Mouse (Mus musculus): ENCODE data around the gene Gm15737.

Gm15737 gene

GRCm38 (mm10) chr6:92869089-92869581 is at the start of gene Gm15737:
TSS of gene Gm15737 (plus strand) at chr6:92869357.
- TF ChIP-seq GATA4 (IDR thresholded peaks at IDR 0.05; ENCODE audit: insufficient replicate concordance, low read length): no peak

DNA sequence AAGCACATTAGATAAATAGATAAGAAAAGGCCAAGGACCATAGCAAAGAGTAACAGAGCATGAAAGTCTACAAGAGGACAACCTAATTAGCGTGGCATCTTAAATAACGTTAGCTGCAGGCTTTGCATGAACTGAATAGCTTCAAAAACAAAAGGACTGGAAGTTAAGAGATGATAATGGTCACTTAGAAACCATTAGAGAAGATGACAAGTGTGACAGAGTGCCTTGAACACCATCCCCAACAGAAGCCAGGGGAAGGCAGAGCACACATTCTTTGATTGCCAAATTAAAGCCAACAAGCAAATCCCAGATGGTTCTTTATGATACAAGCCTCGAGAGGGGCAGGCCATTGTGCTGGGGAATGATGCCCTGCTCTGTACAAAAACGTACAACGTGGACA is 47.6 kb upstream of the Gm15737 start:
- TF ChIP-seq GATA4 (IDR thresholded peaks at IDR 0.05; ENCODE audit: insufficient replicate concordance, low read length): no peak

- no peak for TF ChIP-seq GATA4 (IDR thresholded peaks at IDR 0.05; ENCODE audit: insufficient replicate concordance, low read length)
Measured at GRCm38 (mm10) chr6:92822006-92822405, 47.2 kb upstream of the Gm15737 start.

DNA sequence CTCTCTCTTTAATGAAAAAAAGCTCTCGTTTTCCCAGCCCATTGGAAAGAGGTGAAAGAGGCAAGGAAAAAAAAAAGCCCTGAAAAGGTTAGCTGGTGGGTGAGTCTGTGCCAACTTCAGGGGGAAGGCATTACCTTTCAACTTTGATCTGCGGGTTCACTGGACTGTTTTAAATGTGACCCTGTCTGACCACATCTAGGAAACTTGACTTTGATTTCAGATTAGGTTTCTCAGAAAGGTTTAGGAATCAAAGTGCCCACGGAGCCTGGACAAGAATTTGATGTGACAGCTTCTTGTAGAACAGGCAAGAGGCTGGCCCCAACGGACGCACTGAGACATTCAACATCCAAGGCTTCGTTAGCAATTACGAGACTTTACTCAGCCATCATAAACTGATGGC is 45.2 kb upstream of the Gm15737 start:
- TF ChIP-seq GATA4 (IDR thresholded peaks at IDR 0.05; ENCODE audit: insufficient replicate concordance, low read length): no peak

DNA sequence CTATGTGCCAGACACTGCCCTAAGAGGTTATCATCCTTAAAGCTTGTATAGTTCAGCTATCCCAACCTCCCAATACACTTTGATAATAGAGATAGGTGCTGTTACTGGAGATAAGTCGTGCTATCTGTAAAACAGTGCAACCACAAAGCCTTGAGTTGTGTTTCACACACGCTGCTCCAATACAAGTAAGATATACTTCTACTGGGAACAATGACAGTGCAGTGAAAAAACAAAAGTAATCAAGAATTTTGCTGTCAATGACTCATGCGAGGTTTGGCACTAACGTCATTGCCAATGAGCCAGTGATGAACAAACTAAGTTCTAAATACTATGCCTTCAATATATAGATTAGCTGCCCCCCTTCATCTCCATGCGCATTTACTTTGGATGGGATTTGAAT is 42.6 kb upstream of the Gm15737 start:
- no peak for TF ChIP-seq GATA4 (IDR thresholded peaks at IDR 0.05; ENCODE audit: insufficient replicate concordance, low read length)

- TF ChIP-seq GATA4 (IDR thresholded peaks at IDR 0.05; ENCODE audit: insufficient replicate concordance, low read length): no peak; the same call in 1 of the 2 replicates
Measured at GRCm38 (mm10) chr6:92827360-92827759, 41.8 kb upstream of the Gm15737 start.

GRCm38 (mm10) chr6:92829148-92829547 is 40.0 kb upstream of the Gm15737 start:
- no peak for TF ChIP-seq GATA4 (IDR thresholded peaks at IDR 0.05; ENCODE audit: insufficient replicate concordance, low read length)

DNA sequence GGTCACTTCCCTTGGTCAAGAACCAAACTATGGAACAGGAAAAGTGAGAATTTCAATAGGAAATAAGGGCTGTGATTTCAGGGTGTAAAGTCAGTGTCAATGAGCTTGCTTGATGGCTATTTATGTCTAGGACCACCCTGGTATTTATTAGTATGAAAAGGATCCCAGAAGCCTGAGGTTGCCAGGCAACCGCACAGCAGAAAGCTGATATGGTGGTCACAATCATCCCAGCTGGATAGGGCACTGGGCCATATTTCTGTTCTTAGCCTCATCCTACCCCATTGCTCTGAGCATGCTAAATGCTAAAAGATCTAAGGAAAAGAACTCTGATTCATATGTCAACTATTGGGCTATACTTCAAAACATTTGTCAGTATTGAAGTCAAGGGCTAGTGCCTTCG is 38.1 kb upstream of the Gm15737 start:
- TF ChIP-seq GATA4 (IDR thresholded peaks at IDR 0.05; ENCODE audit: insufficient replicate concordance, low read length): no peak

GRCm38 (mm10) chr6:92842000-92842399 is 27.2 kb upstream of the Gm15737 start:
- no peak for TF ChIP-seq GATA4 (IDR thresholded peaks at IDR 0.05; ENCODE audit: insufficient replicate concordance, low read length)

DNA sequence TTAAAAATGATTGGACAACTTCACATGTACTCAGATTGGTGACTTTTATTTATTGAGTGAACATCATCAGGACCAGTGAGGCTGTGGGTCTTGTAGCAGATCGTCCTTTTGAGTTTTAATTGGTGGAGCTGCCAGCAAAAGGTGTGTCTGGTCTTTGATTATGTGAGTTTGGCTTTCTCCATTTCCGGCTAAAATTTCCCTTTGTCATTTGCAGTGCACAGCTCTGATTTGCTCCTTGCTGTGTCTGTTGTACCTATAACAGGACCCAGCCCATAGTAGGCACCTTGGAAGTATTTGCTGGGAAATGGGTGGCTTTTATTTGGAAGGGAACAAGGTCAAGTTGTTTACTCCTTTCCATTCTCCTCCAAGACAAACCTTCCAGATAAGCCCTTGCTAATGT is 25.7 kb upstream of the Gm15737 start:
- TF ChIP-seq GATA4 (IDR thresholded peaks at IDR 0.05; ENCODE audit: insufficient replicate concordance, low read length): no peak

GRCm38 (mm10) chr6:92845898-92846297 is 23.3 kb upstream of the Gm15737 start:
- no peak for TF ChIP-seq GATA4 (IDR thresholded peaks at IDR 0.05; ENCODE audit: insufficient replicate concordance, low read length)

- TF ChIP-seq GATA4 (IDR thresholded peaks at IDR 0.05; ENCODE audit: insufficient replicate concordance, low read length): no peak
Measured at GRCm38 (mm10) chr6:92846614-92847013, 22.5 kb upstream of the Gm15737 start.

- no peak for TF ChIP-seq GATA4 (IDR thresholded peaks at IDR 0.05; ENCODE audit: insufficient replicate concordance, low read length)
Measured at GRCm38 (mm10) chr6:92849208-92849607, 19.9 kb upstream of the Gm15737 start.

GRCm38 (mm10) chr6:92850250-92850649 is 18.9 kb upstream of the Gm15737 start:
- no peak; the same call in 1 of the 2 replicates for TF ChIP-seq GATA4 (IDR thresholded peaks at IDR 0.05; ENCODE audit: insufficient replicate concordance, low read length)

DNA sequence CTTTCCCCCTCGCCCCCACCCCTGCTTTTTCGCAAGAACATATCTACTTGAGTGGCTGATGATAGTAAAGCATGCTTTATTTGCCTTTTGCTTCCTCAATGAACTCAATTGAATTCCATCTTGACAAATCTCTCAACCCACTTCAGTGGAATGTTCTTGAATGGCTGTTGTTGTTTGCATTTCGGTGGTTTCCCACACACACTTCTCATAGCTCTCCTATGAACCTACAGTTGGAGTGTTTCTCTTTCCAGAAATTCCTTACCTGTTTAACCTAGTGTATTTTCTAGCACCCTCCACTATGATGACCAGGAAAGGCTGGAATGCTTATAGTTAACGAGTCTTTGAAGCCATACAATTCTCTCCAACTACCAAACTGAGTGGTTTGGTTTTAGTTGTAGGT is 14.3 kb upstream of the Gm15737 start:
- TF ChIP-seq GATA4 (IDR thresholded peaks at IDR 0.05; ENCODE audit: insufficient replicate concordance, low read length): no peak

- no peak for TF ChIP-seq GATA4 (IDR thresholded peaks at IDR 0.05; ENCODE audit: insufficient replicate concordance, low read length)
Measured at GRCm38 (mm10) chr6:92857761-92858160, 11.4 kb upstream of the Gm15737 start.

DNA sequence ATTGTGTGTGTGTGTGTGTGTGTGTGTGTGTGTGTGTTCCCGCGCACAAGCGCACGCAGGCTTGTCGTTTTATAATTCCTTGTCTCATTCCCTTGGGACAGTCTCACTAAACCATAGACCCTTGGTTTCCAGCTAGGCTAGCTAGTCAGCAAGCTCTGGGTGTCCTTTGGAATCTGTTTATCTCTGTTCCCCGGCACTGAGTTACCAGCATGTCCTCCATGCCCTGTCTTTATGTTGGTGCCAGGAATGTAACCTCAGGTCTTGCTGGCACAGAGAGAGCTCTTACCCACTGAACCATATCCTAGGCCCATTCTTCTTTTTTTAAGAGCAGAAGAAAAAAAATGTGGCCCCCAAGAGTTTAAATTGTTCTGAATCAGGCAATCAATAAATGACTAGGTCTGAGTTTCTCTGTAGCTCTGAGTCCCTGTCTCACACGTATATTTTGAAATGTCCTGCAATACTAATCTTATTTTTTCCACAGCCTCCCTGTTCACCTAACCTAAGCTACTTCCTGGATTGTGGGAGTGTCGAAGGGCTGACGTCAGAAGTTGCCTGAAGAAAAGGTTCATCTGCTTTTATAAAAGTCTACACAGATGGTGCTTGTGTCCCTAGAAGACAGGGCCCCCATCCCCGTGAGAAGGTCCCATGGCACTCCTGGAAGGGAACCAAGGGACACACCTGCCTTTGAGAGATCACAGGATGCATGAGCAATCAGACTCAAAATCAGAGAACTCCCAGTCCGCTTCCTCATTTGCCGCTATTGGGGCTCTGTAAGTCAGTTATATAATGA is 10.2 kb upstream of the Gm15737 start:
- TF ChIP-seq GATA4 (IDR thresholded peaks at IDR 0.05; ENCODE audit: insufficient replicate concordance, low read length): no peak

All from liver, adult (tissue).